Mouse (Mus musculus) colon, adult 2 months (tissue): Measurements from ENCODE around the gene Rgs7bp. TPM values are rescaled to one million over a fixed set of nuclear protein-coding genes. Genes with fewer than 3 reads are reported as not detected.

Experiments
- polyA plus RNA-seq: library from polyadenylated mRNA; depleted of rRNA; stranded (reverse); fragments of >200 nt; gene quantifications from 2 replicates; pipeline ENCODE4 v1.2.3, GENCODE M21; 2012; rRNA removed

Gene Rgs7bp
- polyA plus RNA-seq = 1.2 and 1.5 TPM in 2 replicates

DNA sequence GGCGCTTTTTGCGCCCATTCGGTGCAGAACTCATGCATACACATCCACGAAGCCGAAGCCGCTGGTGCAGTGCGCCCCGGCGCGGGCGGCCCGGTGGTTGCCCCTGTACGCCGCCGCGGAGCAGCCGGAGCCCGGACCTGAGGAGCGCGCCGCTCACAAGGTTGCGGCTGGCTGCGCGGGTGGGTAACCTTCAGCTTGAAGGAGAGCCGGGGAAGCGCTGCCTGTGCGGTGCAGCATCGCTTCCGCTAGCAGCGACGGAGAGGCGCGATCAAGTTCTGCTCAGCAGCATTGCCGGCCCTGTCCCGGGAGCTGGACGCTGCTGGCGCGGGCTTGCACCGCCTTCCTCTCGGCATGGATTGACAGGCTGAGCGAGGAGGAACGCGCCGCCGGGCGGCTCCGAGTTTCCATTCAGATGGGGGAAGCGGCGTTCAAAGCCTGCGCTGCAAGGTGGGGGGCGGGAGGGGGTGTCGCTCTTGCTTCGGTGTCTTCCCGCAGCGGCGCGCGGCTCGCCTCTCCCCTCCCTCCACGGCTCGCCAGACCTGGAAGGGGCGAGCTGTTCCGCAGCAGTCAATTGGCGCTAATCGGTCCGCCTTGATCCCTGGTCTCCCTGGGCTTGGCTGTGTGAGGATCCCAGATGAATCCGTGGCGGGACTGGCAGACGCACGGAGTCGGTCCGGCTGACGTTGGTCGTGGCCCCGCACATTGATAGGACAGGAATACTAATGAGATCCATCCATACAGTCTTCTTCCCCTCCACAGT is at the start of gene Rgs7bp:
TSS of gene Rgs7bp (minus strand) at position 750 of the 760 bp plus-strand sequence.

DNA sequence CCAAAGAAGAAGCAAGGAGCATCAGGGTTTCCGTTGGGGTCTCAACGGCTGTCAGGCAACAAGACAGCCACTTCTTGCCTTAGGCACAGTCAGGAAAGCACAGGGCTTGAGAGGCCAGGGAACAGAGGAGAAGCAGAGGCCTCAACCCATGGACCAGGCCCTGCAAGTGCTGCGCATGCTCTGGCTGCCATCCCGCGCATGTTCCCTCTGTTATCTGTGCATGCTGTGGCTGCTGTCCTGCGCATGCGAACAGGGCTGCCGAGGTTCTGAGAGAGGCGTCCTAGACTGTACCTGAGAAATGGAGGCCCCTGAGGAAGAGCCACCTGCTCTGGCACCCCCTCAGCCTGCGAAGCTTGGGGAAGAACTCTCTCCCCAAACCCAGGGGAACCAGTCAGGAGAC is 27.1 kb upstream of the Rgs7bp start, which contains the start of gene 4933425L06Rik:
TSS of gene 4933425L06Rik (plus strand) at position 261 of the 400 bp plus-strand sequence.

Other genes starting within 250 kb of the Rgs7bp start
- gene Cwc27, start 237.8 kb downstream of the Rgs7bp start, polyA plus RNA-seq = 0.54 and 0.57 TPM in 2 replicates
- not detected in 2 replicates for gene Shisal2b, start 191.0 kb downstream of the Rgs7bp start, polyA plus RNA-seq
- gene 4933425L06Rik, start 27.2 kb upstream of the Rgs7bp start, polyA plus RNA-seq = not detected in 2 replicates
- 1.9 and 2.2 TPM in 2 replicates for gene Rnf180, start 239.9 kb upstream of the Rgs7bp start, polyA plus RNA-seq